Mouse (Mus musculus) left cerebral cortex, adult 9 months (tissue): ENCODE measurements around the gene Hk1.
A peak's percentile ranks its signal among the peaks of the same experiment; 100 is the strongest.

Source experiments
- DNase-seq, 2 experiments: peaks; one replicate each; pipeline ENCODE4 v3.0.0; 2022; ENCODE audit warnings: low spot score in 2 of 2

Hk1 gene

DNA sequence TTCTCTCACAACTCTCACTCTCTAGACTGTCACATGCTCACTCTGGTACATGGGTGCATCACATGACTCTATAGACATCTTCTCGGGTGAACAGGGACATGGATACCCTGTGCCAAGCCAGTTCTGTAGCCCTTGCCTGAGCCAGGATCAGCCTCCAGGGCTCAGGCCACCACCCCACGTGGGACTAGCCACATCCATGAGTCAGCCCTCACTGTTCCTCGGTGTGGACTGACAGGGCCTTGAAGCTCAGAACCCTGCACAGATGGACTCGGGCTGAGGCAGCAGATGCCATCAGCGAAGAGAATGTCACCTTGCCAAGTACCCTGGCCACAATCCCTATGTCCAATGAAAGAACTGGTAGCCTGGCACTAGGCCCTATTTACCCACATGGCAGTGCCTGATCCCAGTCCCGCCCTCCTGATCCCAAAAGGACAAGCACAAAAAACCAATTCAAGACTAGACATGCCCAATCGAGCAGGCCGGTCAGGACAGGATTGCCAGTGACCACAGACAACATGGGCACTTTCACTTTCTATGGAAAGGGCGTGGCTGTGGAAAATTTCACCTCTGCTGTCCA, 59.2 kb downstream of the Hk1 start:
- peak in 1 of 2 experiments; percentile 53 for DNase-seq

DNA sequence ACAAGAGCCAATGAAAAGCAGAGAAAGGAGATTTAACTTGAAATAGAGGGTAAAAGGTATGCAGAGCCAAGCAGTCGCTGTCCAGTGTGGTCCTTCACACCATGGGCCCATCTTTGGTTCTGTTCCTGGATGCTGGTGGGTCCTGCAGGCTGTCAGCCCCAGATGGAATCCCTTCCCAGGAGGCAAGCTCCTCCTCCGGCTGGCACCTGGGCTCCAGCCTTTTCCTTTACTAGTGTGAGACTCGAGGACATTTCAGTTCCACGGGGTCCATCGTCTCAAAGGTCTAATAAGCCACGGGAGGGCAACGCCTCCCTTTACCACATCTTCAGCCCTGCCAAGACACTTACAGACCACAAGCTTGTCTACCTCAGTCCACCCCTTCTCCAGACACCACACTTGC, 60.6 kb downstream of the Hk1 start:
- DNase-seq, result no peak

- DNase-seq, result no peak
Measured at GRCm38 (mm10) chr10:62316467-62316866, 63.2 kb downstream of the Hk1 start.

GRCm38 (mm10) chr10:62313885-62314424, 65.8 kb downstream of the Hk1 start:
- DNase-seq, result no peak

DNA sequence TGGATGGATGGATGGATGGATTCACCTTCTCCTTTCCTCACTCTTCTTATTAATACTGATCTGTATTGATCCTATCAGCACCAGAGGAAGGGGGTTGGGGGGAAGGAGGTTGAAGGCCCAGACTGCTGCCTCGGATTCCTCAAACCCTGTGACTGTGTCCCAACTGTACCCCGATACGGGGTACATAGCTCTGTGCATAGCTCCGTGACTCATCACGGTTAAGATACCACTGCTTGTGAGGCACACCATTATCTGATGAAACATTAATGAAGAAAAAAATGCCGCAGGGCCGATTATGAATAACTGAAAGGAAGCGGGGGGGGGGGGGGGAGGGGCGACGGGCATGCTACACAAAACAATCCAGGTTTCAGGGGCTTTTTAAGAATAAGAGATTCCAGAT, 66.6 kb downstream of the Hk1 start:
- no peak for DNase-seq

DNA sequence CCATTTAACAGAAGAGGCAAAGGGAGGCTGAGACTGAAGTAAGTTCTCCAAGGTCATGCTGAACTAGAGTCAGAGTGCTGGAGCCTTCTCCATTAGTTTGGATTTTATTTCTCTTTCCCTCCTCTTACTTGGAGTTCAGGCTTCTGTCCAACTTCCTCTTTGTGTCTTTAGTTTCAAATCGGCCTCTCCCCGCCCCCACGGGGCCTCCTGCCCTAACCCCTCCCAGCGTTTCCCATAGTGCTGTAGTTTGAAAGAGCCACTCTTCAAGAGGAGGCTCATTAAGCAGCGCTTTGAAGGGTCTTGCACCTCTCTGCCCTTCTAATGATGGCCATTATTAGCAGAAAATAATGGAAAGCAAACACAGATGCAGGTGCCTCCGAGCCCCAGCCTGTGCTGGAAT, 68.2 kb downstream of the Hk1 start:
- peak in 1 of 2 experiments; percentile 53 for DNase-seq

GRCm38 (mm10) chr10:62310259-62311039, 69.3 kb downstream of the Hk1 start:
- no peak for DNase-seq

DNA sequence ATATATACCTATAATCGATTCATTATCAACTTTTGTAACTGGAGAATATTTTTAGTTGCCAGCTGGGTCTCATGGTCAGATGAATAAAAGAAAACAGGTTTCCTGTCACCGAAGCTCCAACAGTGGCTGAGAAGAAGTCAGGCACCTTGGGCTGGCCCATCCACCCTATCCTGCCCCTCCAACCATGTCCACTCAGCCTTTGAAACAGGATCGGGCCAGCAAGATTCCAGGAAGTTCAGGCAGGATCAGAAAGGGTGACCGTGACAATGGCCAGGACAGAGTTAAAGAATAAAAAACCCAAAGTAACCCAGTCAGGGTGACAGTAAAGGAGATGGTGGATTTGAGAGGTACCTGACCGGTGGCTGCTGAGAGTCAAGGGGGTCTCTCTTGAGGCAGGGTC, 70.1 kb downstream of the Hk1 start:
- DNase-seq, result no peak

- DNase-seq, result no peak
Measured at GRCm38 (mm10) chr10:62308896-62309491, 70.7 kb downstream of the Hk1 start.

- no peak for DNase-seq
Measured at GRCm38 (mm10) chr10:62306483-62306882, 73.2 kb downstream of the Hk1 start.

DNA sequence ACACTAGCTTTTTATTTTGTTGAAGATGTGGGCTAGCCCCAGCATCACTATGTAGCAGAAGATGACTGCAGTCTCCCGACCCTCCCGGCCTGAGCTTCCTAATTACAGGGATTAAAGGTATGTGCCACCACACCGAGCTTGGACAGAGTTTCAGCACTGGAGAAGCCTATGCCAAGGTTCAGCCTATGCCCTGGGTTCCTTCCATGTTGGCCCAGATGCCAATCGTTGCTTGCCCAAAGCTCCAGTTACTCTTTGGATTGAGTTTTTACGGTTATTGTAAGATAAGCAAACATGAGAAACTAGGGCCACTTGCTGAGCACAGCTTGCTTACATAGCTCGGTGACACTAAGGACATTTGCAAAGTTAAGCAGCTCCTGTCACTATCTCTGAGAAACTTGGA, 74.6 kb downstream of the Hk1 start:
- no peak for DNase-seq

DNA sequence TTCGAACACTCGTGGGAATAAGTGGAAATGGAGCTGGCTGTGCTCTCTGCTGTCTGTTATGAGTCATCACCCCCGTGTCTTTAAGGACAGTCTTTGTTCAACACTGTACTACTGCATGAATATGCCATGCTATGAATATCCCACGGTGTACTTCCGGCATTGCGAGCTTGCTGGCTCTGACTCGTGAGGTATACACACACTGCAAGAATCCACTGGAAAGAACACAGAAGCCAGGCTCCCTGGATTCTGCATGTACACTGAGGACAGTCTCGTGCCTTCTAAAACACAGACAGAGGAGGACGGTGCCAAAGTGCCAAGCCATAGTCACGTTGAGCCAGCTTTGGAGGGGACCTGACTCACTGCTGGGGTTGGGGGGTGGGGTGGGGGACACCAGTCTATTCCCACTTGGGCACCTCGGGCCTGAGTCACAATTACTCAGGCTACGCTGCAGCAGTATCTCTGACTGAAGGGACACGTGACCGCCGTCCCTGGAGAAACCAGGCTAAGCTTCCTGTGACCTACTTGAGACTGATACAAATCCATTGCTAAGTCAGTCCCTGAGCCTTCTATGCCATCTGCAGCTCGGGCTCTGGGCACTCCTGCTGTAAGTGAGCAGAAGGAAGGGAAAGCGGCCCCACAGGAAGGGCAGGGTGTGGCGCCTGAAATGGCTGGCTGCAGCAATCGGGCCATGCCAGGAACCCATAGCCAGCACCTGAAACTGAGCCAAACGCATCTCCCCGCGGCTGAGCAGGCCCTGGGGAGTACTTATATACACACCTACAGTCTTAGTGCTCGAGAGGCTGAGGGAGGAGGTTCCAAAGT, 79.5 kb downstream of the Hk1 start:
- peak; percentile 59 to 70 for DNase-seq

GRCm38 (mm10) chr10:62296086-62296872, 83.4 kb downstream of the Hk1 start:
- no peak for DNase-seq

DNA sequence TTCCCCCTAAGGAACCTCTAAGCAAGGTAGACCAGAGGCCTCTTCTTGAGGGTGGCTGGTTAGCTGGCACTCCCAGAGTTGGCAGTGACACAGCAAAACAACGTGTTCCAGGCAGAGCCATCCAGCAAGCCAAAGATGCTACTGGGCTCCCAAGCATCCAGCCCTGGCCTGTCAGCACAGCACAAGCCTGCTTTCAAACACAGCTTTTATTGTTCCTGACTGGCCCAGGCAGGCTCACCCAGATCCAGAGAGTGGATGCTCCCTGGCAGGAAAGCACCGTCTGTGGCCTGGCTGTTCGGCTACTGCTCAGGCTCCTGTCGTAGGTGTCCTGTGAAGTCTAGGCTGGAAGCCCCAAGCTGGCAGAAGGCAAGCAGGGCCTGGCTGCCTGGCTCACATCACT, 85.6 kb downstream of the Hk1 start:
- DNase-seq, result peak in 1 of 2 experiments; percentile 58

DNA sequence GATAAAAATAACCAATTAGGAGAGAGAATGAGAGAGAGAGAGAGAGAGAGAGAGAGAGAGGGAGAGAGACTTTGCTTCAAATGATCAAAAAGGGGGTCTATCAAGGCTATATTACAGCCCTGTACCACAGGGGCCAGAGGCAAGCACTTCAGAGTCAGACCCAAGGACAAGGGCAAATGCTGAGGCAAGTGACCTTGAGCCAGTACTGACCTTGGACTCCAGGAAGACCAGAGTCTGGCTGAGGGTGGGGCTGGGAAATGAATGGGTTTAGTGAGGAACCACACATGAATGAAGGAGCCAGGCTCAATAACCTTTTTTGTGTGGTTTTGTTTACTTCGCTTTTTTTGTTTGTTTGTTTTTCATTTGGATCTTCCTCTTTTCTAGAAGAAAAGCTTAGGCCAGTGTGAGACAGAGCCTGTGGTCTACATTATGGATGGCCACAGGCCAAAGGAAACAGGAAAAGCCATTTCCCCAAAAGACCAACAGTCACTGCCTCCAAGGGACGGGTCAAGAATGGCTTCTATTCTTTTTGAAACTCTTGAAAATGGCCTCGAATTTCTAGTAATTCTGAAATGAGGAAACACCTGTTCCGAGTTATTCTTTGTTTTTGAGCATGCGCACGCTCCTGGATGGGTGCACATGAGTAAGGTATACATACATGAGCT, 92.1 kb downstream of the Hk1 start:
- DNase-seq, result no peak

GRCm38 (mm10) chr10:62283206-62283792, 96.4 kb downstream of the Hk1 start:
- DNase-seq, result no peak

- DNase-seq, result peak in 1 of 2 experiments; percentile 27
Measured at GRCm38 (mm10) chr10:62282782-62283181, 96.9 kb downstream of the Hk1 start.

DNA sequence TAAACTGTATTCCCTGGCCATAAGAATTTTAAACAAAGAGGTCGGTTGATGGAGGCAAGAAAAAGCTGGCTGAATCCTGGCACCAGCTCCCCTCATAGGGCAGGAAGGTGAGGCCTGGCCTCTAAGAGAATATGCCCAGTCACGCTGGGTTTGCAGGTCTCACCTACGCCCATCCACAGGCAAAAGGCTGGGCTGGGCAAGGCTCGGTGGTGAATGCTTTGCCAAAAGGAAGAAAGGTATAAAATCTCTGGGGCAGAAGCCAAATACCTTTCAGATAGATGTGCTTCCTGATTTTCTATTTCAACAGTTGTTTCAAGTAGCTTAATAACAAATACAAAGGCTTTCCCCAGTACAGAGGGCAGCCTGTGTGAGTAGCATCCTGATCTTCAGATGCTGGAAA, 100.0 kb downstream of the Hk1 start:
- no peak for DNase-seq

- no peak for DNase-seq
Measured at GRCm38 (mm10) chr10:62279066-62279465, 100.6 kb downstream of the Hk1 start.
